Mouse (Mus musculus): Measurements from ENCODE around the gene Tmem119.

Tmem119 gene

GRCm38 (mm10) chr5:113789075-113789788 lies 11.1 kb downstream of the Tmem119 start:
- WGBS, result 52% methylated on average over 7 of the region's 7 CpGs

GRCm38 (mm10) chr5:113788645-113789044 lies 11.7 kb downstream of the Tmem119 start:
- WGBS, result 72% methylated on average over 6 of the region's 6 CpGs

GRCm38 (mm10) chr5:113786985-113787384 lies 13.3 kb downstream of the Tmem119 start:
- WGBS, result 81% methylated on average over 5 of the region's 5 CpGs

GRCm38 (mm10) chr5:113784104-113784503 lies 16.2 kb downstream of the Tmem119 start:
- WGBS, result 31% methylated on average over 3 of the region's 3 CpGs

- WGBS, result 22% methylated on average over 12 of the region's 12 CpGs
Measured at GRCm38 (mm10) chr5:113783581-113784001, 16.7 kb downstream of the Tmem119 start.

GRCm38 (mm10) chr5:113782624-113783023 lies 17.7 kb downstream of the Tmem119 start:
- 89% methylated on average over 7 of the region's 7 CpGs for WGBS

GRCm38 (mm10) chr5:113781875-113782274 lies 18.4 kb downstream of the Tmem119 start:
- WGBS, result 76% methylated on average over 7 of the region's 7 CpGs

GRCm38 (mm10) chr5:113781254-113781653 lies 19.1 kb downstream of the Tmem119 start:
- 79% methylated on average over 7 of the region's 7 CpGs for WGBS

- WGBS, result 61% methylated on average over 5 of the region's 5 CpGs
Measured at GRCm38 (mm10) chr5:113780763-113781162, 19.6 kb downstream of the Tmem119 start.

- 96% methylated on average over 3 of the region's 3 CpGs for WGBS
Measured at GRCm38 (mm10) chr5:113780082-113780752, 20.1 kb downstream of the Tmem119 start.

GRCm38 (mm10) chr5:113779569-113779968 lies 20.7 kb downstream of the Tmem119 start:
- 79% methylated on average over 5 of the region's 5 CpGs for WGBS

- WGBS, result 84% methylated on average over 8 of the region's 8 CpGs
Measured at GRCm38 (mm10) chr5:113777728-113778127, 22.6 kb downstream of the Tmem119 start.

- WGBS, result 88% methylated on average over 8 of the region's 8 CpGs
Measured at GRCm38 (mm10) chr5:113776896-113777226, 23.5 kb downstream of the Tmem119 start.

- 90% methylated on average over 15 of the region's 15 CpGs for WGBS
Measured at GRCm38 (mm10) chr5:113776128-113776895, 24.0 kb downstream of the Tmem119 start.

GRCm38 (mm10) chr5:113775585-113775984 lies 24.7 kb downstream of the Tmem119 start:
- 91% methylated on average over 10 of the region's 10 CpGs for WGBS

GRCm38 (mm10) chr5:113773664-113774063 lies 26.7 kb downstream of the Tmem119 start:
- under 1% methylated on average over 7 of the region's 7 CpGs for WGBS

GRCm38 (mm10) chr5:113772905-113773519 lies 27.3 kb downstream of the Tmem119 start:
- 1% methylated on average over 38 of the region's 38 CpGs for WGBS

GRCm38 (mm10) chr5:113772450-113772895 lies 27.8 kb downstream of the Tmem119 start, which contains the start of the genes Sart3 and Iscu:
Gene Sart3, minus strand, starts transcription at chr5:113772510.
Gene Iscu, plus strand, starts transcription at chr5:113772748.
- under 1% methylated on average over 49 of the region's 49 CpGs for WGBS

GRCm38 (mm10) chr5:113771213-113772162 lies 28.8 kb downstream of the Tmem119 start:
- under 1% methylated on average over 96 of the region's 97 CpGs for WGBS

- WGBS, result 62% methylated on average over 8 of the region's 8 CpGs
Measured at GRCm38 (mm10) chr5:113768806-113769205, 31.5 kb downstream of the Tmem119 start.

Measured in cerebral cortex, adult 2 months (tissue).